Mouse (Mus musculus) liver, postnatal 0 days (tissue): Measurements from ENCODE around the gene Cela3a.

Experiments used
- CTCF ChIP-seq: sonication (generic); IDR thresholded peaks from 2 replicates; pipeline ENCODE4 v1.5.1; 2016; ENCODE audit warnings: antibody characterized with exemption, low read depth
- EP300 ChIP-seq: IDR thresholded peaks from 2 replicates; pipeline ENCODE4 v1.6.1; 2016; ENCODE audit warnings: antibody characterized with exemption, low read depth, mild to moderate bottlenecking

- no peak for TF ChIP-seq CTCF
- TF ChIP-seq EP300: no peak
Measured at GRCm38 (mm10) chr4:137456581-137456980, 47.0 kb upstream of the Cela3a start.
